Mouse (Mus musculus) CH12.LX (cell line): ENCODE measurements around the gene Cblc. TPM values are rescaled to one million over a fixed set of nuclear protein-coding genes. Genes with fewer than 3 reads are reported as not detected.

Experiments
- DNase-seq: peaks from one replicate; pipeline ENCODE4 v3.0.0-alpha.2; 2013; ENCODE audit errors: extremely low read depth
- H3K27ac ChIP-seq: 2 replicates; pipeline ENCODE4 v1.5.1; 2012; ENCODE audit warnings: low read depth, mild to moderate bottlenecking, control low read depth, moderate library complexity; ENCODE audit not compliant: insufficient read depth
- H3K27me3 ChIP-seq: replicated peaks from 2 replicates; pipeline ENCODE3; 2012; ENCODE audit warnings: inconsistent platforms
- H3K36me3 ChIP-seq, 2 experiments: replicated peaks in 1 of 2; 2 replicates each; pipeline versions ENCODE3 to v1.6.1; 2012; ENCODE audit warnings: inconsistent platforms in 1 of 2, low read length in 1 of 2, mild to moderate bottlenecking in 1 of 2, mixed read lengths in 1 of 2, moderate library complexity in 1 of 2; ENCODE audit not compliant: control insufficient read depth in 1 of 2, insufficient read depth in 1 of 2
- H3K4me1 ChIP-seq, 2 experiments: 2 replicates each; pipeline ENCODE4 v1.6.1; 2012; ENCODE audit warnings: inconsistent platforms in 1 of 2, moderate library complexity in 1 of 2; ENCODE audit not compliant: insufficient read depth in 2 of 2, control insufficient read depth in 1 of 2
- H3K4me2 ChIP-seq: 2 replicates; pipeline ENCODE4 v1.6.1; 2012; ENCODE audit warnings: low read depth, mild to moderate bottlenecking, control low read depth; ENCODE audit not compliant: poor library complexity, insufficient read depth, severe bottlenecking
- H3K4me3 ChIP-seq, 3 experiments: fragments of 150-350 bp in 1 of 3; sonication (generic) in 1 of 3; replicated peaks in 1 of 3; 2 replicates each; pipeline versions ENCODE3 to v1.5.1; 2011 to 2012; ENCODE audit warnings: low read depth in 2 of 3, low read length in 2 of 3, mild to moderate bottlenecking in 2 of 3, moderate library complexity in 2 of 3, control low read depth in 1 of 3, improper control_type of control experiment in 1 of 3, inconsistent platforms in 1 of 3, mixed read lengths in 1 of 3; ENCODE audit not compliant: poor library complexity in 1 of 3
- H3K79me2 ChIP-seq: replicated peaks from 2 replicates; pipeline ENCODE4 v1.6.1; 2012; ENCODE audit warnings: mild to moderate bottlenecking, moderate library complexity; ENCODE audit not compliant: control insufficient read depth, poor library complexity, insufficient read depth, severe bottlenecking; ENCODE audit errors: extremely low read depth
- H3K9ac ChIP-seq: 2 replicates; pipeline ENCODE4 v1.6.1; 2012; ENCODE audit warnings: low read depth, mild to moderate bottlenecking, control low read depth, moderate library complexity; ENCODE audit not compliant: insufficient read depth
- H3K9me3 ChIP-seq: replicated peaks from 2 replicates; pipeline ENCODE3; 2012; ENCODE audit warnings: low read length, inconsistent platforms, mixed read lengths
- BHLHE40 ChIP-seq: IDR thresholded peaks from 2 replicates; pipeline ENCODE4 v1.6.1; 2011; ENCODE audit warnings: mild to moderate bottlenecking, low read depth, low read length, improper control_type of control experiment
- CHD1 ChIP-seq: IDR thresholded peaks from 2 replicates; pipeline ENCODE4 v1.6.1; 2012; ENCODE audit warnings: low read depth, low read length, improper control_type of control experiment, inconsistent platforms
- CHD2 ChIP-seq: IDR thresholded peaks from 2 replicates; pipeline ENCODE4 v1.6.1; 2011; ENCODE audit warnings: low read length, improper control_type of control experiment
- CTCF ChIP-seq, 2 experiments: IDR thresholded peaks in 1 of 2; conservative IDR thresholded peaks in 1 of 2; 2 replicates each; pipeline ENCODE4 v1.5.1; 2011 to 2012; ENCODE audit warnings: low read depth in 2 of 2, low read length in 2 of 2, improper control_type of control experiment in 1 of 2, inconsistent platforms in 1 of 2, mild to moderate bottlenecking in 1 of 2, moderate library complexity in 1 of 2
- E2F4 ChIP-seq: IDR thresholded peaks from 2 replicates; pipeline ENCODE4 v1.6.1; 2011; ENCODE audit warnings: low read depth, low read length, improper control_type of control experiment; ENCODE audit not compliant: insufficient replicate concordance
- ELF1 ChIP-seq: IDR thresholded peaks from 2 replicates; pipeline ENCODE4 v1.6.1; 2014; ENCODE audit warnings: low read depth, mild to moderate bottlenecking, inconsistent platforms, low read length, improper control_type of control experiment
- EP300 ChIP-seq: IDR thresholded peaks from 2 replicates; pipeline ENCODE4 v1.6.1; 2011; ENCODE audit warnings: low read length, improper control_type of control experiment
- ETS1 ChIP-seq: conservative IDR thresholded peaks from 2 replicates; pipeline ENCODE4 v1.6.1; 2012; ENCODE audit warnings: low read depth, mild to moderate bottlenecking, inconsistent platforms, low read length, improper control_type of control experiment, moderate library complexity
- GABPA ChIP-seq: IDR thresholded peaks from 2 replicates; pipeline ENCODE4 v1.6.1; 2012; ENCODE audit warnings: low read depth, low read length, improper control_type of control experiment, inconsistent platforms; ENCODE audit not compliant: insufficient replicate concordance
- HCFC1 ChIP-seq: IDR thresholded peaks from 2 replicates; pipeline ENCODE4 v1.6.1; 2012; ENCODE audit warnings: low read depth, mild to moderate bottlenecking, inconsistent platforms, low read length, improper control_type of control experiment
- IRF4 ChIP-seq: IDR thresholded peaks from 2 replicates; pipeline ENCODE4 v1.6.1; 2014; ENCODE audit warnings: low read depth, mild to moderate bottlenecking, inconsistent platforms, low read length, improper control_type of control experiment
- JUN ChIP-seq: IDR thresholded peaks from 2 replicates; pipeline ENCODE4 v1.6.1; 2011; ENCODE audit warnings: low read depth, mild to moderate bottlenecking, low read length, improper control_type of control experiment, moderate library complexity; ENCODE audit not compliant: insufficient read depth
- JUND ChIP-seq: conservative IDR thresholded peaks from 2 replicates; pipeline ENCODE4 v1.6.1; 2011; ENCODE audit warnings: low read depth, low read length, improper control_type of control experiment
- KAT2A ChIP-seq: IDR thresholded peaks from 2 replicates; pipeline ENCODE4 v1.6.1; 2012; ENCODE audit warnings: low read length, improper control_type of control experiment, inconsistent platforms; ENCODE audit not compliant: insufficient replicate concordance
- MAFK ChIP-seq: IDR thresholded peaks from 2 replicates; pipeline ENCODE4 v1.6.1; 2011; ENCODE audit warnings: low read length, improper control_type of control experiment; ENCODE audit not compliant: insufficient replicate concordance
- MAX ChIP-seq: IDR thresholded peaks from 2 replicates; pipeline ENCODE4 v1.6.1; 2011; ENCODE audit warnings: low read length, improper control_type of control experiment
- MAZ ChIP-seq: IDR thresholded peaks from 2 replicates; pipeline ENCODE4 v1.6.1; 2012; ENCODE audit warnings: low read depth, mild to moderate bottlenecking, inconsistent platforms, low read length, improper control_type of control experiment, moderate library complexity
- MEF2A ChIP-seq: IDR thresholded peaks from 2 replicates; pipeline ENCODE4 v1.6.1; 2014; ENCODE audit warnings: low read depth, mild to moderate bottlenecking, inconsistent platforms, low read length, improper control_type of control experiment, borderline replicate concordance
- MXI1 ChIP-seq: IDR thresholded peaks from 2 replicates; pipeline ENCODE4 v1.6.1; 2011; ENCODE audit warnings: mild to moderate bottlenecking, low read depth, low read length, improper control_type of control experiment
- MYC ChIP-seq: IDR thresholded peaks from 2 replicates; pipeline ENCODE4 v1.6.1; 2011; ENCODE audit warnings: low read depth, mild to moderate bottlenecking, improper control_type of control experiment, low read length
- NELFE ChIP-seq: IDR thresholded peaks from 2 replicates; pipeline ENCODE4 v1.6.1; 2011; ENCODE audit warnings: low read depth, low read length, improper control_type of control experiment
- NRF1 ChIP-seq: IDR thresholded peaks from 2 replicates; pipeline ENCODE4 v1.6.1; 2014; ENCODE audit warnings: low read depth, mild to moderate bottlenecking, inconsistent platforms, low read length, improper control_type of control experiment, moderate library complexity
- PAX5 ChIP-seq: IDR thresholded peaks from 2 replicates; pipeline ENCODE4 v1.6.1; 2012; ENCODE audit warnings: low read length, inconsistent platforms, mixed read lengths
- POLR2A ChIP-seq: IDR thresholded peaks from 2 replicates; pipeline ENCODE4 v1.6.1; 2011; ENCODE audit warnings: low read depth, mild to moderate bottlenecking, improper control_type of control experiment, low read length
- POLR2AphosphoS2 ChIP-seq: IDR thresholded peaks from 2 replicates; pipeline ENCODE4 v1.6.1; 2011; ENCODE audit warnings: low read depth, low read length, improper control_type of control experiment
- RAD21 ChIP-seq: IDR thresholded peaks from 2 replicates; pipeline ENCODE4 v1.6.1; 2011; ENCODE audit warnings: low read depth, mild to moderate bottlenecking, low read length, improper control_type of control experiment, moderate library complexity
- RCOR1 ChIP-seq: conservative IDR thresholded peaks from 2 replicates; pipeline ENCODE4 v1.6.1; 2012; ENCODE audit warnings: low read depth, mild to moderate bottlenecking, inconsistent platforms, low read length, improper control_type of control experiment
- SIN3A ChIP-seq: IDR thresholded peaks from 2 replicates; pipeline ENCODE4 v1.6.1; 2012; ENCODE audit warnings: low read length, improper control_type of control experiment, inconsistent platforms
- SMC3 ChIP-seq: IDR thresholded peaks from 2 replicates; pipeline ENCODE4 v1.6.1; 2011; ENCODE audit warnings: low read depth, low read length, improper control_type of control experiment
- TBP ChIP-seq: conservative IDR thresholded peaks from 2 replicates; pipeline ENCODE4 v1.6.1; 2011; ENCODE audit warnings: low read depth, low read length, improper control_type of control experiment
- TCF12 ChIP-seq: IDR thresholded peaks from 2 replicates; pipeline ENCODE4 v1.6.1; 2014; ENCODE audit warnings: low read depth, mild to moderate bottlenecking, inconsistent platforms, low read length, improper control_type of control experiment
- UBTF ChIP-seq: IDR thresholded peaks from 2 replicates; pipeline ENCODE4 v1.6.1; 2012; ENCODE audit warnings: low read depth, mild to moderate bottlenecking, inconsistent platforms, low read length, improper control_type of control experiment, moderate library complexity
- USF1 ChIP-seq: IDR thresholded peaks from 2 replicates; pipeline ENCODE4 v1.6.1; 2014; ENCODE audit warnings: low read depth, mild to moderate bottlenecking, inconsistent platforms, low read length, improper control_type of control experiment
- USF2 ChIP-seq: conservative IDR thresholded peaks from 2 replicates; pipeline ENCODE4 v1.6.1; 2011; ENCODE audit warnings: low read depth, low read length, improper control_type of control experiment
- ZC3H11A ChIP-seq: IDR thresholded peaks from 2 replicates; pipeline ENCODE4 v1.6.1; 2012; ENCODE audit warnings: low read depth, mild to moderate bottlenecking, inconsistent platforms, low read length, improper control_type of control experiment
- ZKSCAN1 ChIP-seq: IDR thresholded peaks from 2 replicates; pipeline ENCODE4 v1.6.1; 2012; ENCODE audit warnings: low read depth, inconsistent platforms, low read length, improper control_type of control experiment, borderline replicate concordance
- ZMIZ1 ChIP-seq: IDR thresholded peaks from 2 replicates; pipeline ENCODE4 v1.6.1; 2012; ENCODE audit warnings: low read depth, mild to moderate bottlenecking, inconsistent platforms, low read length, improper control_type of control experiment
- ZNF384 ChIP-seq: IDR thresholded peaks from 2 replicates; pipeline ENCODE4 v1.6.1; 2012; ENCODE audit warnings: low read depth, low read length, improper control_type of control experiment, inconsistent platforms
- dilution Hi-C: fragments of 300-500 bp; cut with MboI; formaldehyde crosslinking; loops from 2 replicates; pipeline ENCODE4 v1.14.3; 2020; ENCODE audit warnings: low sequenced_read_pairs; ENCODE audit not compliant: extremely low pct_unique_long_range_greater_than_20kb, extremely low pct_ligation_motif_present
- in situ Hi-C: fragments of 300-500 bp; cut with MboI; formaldehyde crosslinking; loops from 3 replicates; pipeline ENCODE4 v1.14.3; 2019; ENCODE audit warnings: low sequenced_read_pairs, low pct_ligation_motif_present, low pct_unique_long_range_greater_than_20kb, mixed read lengths
- polyA plus RNA-seq: library from polyadenylated mRNA; unstranded; fragments of >175 nt; gene quantifications from 2 replicates; pipeline ENCODE4 v1.2.1, GENCODE M21; 2012; ENCODE audit warnings: low read depth; ENCODE audit not compliant: insufficient read length
- total RNA-seq, 2 experiments: library from RNA; depleted of rRNA; stranded (reverse); fragments of 300-350 nt in 1 of 2; fragments of >200 nt in 1 of 2; gene quantifications; 2 replicates each; pipeline ENCODE4 v1.2.3; 2012 to 2014

Cblc gene
- total and polyA plus RNA-seq, 3 experiments = 6.4 to 30.8 (median 13.4) TPM

- DNase-seq = peak; percentile 68
- H3K4me3 ChIP-seq = no peak overlapping the region
- in situ Hi-C loops = loop anchor here (5.0 kb wide), 2 partner anchors 42 to 72 kb away; no protein-coding TSS in a partner anchor
Observed at GRCm38 (mm10) chr7:19800764-19801163, 4.2 kb upstream of the Cblc start.

GRCm38 (mm10) chr7:19796254-19796653 is 355 bp downstream of the Cblc start:
- DNase-seq = no peak
- Histone ChIP-seq H3K36me3 (no peaks in the 10 kb centered on the region), H3K4me3 (no peak overlapping the region), H3K4me2 (no peak overlapping the region), H3K79me2 (no peaks in the 10 kb centered on the region), H3K27me3 (peaks cover 4% of the 10 kb centered on the region), H3K9me3 (no peaks in the 10 kb centered on the region), H3K27ac (no peak overlapping the region), H3K9ac (no peak overlapping the region), H3K4me1 (peaks cover 15 to 39% of the 10 kb centered on the region in 2 experiments)
- TF ChIP-seq PAX5 (no peak), NELFE (no peak), SMC3 (no peak), MEF2A (no peak), ZC3H11A (no peak)
- dilution Hi-C loops = no loop called here
- in situ Hi-C loops = no loop called here

More at GRCm38 (mm10) chr7:19800764-19801163, 4.2 kb upstream of the Cblc start:
- Histone ChIP-seq H3K4me2 (no peak overlapping the region), H3K36me3 (peaks cover 0 to 4% of the 10 kb centered on the region in 2 experiments), H3K9me3 (peaks cover 5% of the 10 kb centered on the region), H3K27ac (no peak overlapping the region), H3K4me1 (peaks cover 13 to 26% of the 10 kb centered on the region in 2 experiments), H3K27me3 (no peaks in the 10 kb centered on the region), H3K9ac (no peak overlapping the region), H3K79me2 (no peaks in the 10 kb centered on the region)
- dilution Hi-C loops = no loop called here
- no peak for TF ChIP-seq PAX5
- TF ChIP-seq MYC = no peak
- TF ChIP-seq MAZ = no peak
- TF ChIP-seq GABPA = no peak
- TF ChIP-seq ETS1 = no peak
- peak; percentile 90 for TF ChIP-seq SMC3
- TF ChIP-seq CHD2 = no peak
- no peak for TF ChIP-seq BHLHE40
- no peak for TF ChIP-seq MXI1
- no peak for TF ChIP-seq HCFC1
- TF ChIP-seq MAFK = no peak
- no peak for TF ChIP-seq USF2
- no peak for TF ChIP-seq JUN
- TF ChIP-seq NELFE = no peak
- no peak for TF ChIP-seq USF1
- TF ChIP-seq JUND = no peak
- no peak for TF ChIP-seq ZKSCAN1
- no peak for TF ChIP-seq UBTF
- no peak for TF ChIP-seq MAX
- no peak for TF ChIP-seq TBP
- TF ChIP-seq POLR2A = no peak
- TF ChIP-seq NRF1 = no peak
- TF ChIP-seq TCF12 = no peak
- peak; percentile 54 for TF ChIP-seq ZC3H11A
- no peak for TF ChIP-seq ZNF384
- no peak for TF ChIP-seq KAT2A
- TF ChIP-seq ELF1 = no peak
- no peak for TF ChIP-seq MEF2A
- TF ChIP-seq RCOR1 = no peak
- no peak for TF ChIP-seq EP300
- TF ChIP-seq IRF4 = peak; percentile 24; the same call in 1 of the 2 replicates
- no peak for TF ChIP-seq ZMIZ1
- no peak for TF ChIP-seq E2F4
- no peak for TF ChIP-seq POLR2AphosphoS2
- TF ChIP-seq CTCF (conservative IDR thresholded peaks at IDR 0.05 in 1 of 2, IDR thresholded peaks at IDR 0.05 in 1 of 2; ENCODE audit: low read depth in 2 of 2, low read length in 2 of 2) = peak; percentile 83 to 95
- TF ChIP-seq RAD21 = peak; percentile 84
- no peak for TF ChIP-seq SIN3A
- TF ChIP-seq CHD1 = no peak
